Mouse (Mus musculus) embryonic fibroblast, embryonic 13.5 days (primary cell): ENCODE results near the gene Slc35f4.

Experiments
- CTCF ChIP-seq: IDR thresholded peaks from 2 replicates; pipeline ENCODE4 v1.5.1; 2011; ENCODE audit warnings: mild to moderate bottlenecking, control low read depth, low read length, moderate library complexity, borderline replicate concordance; ENCODE audit not compliant: insufficient read depth
- POLR2A ChIP-seq: IDR thresholded peaks from 2 replicates; pipeline ENCODE4 v1.6.1; 2011; ENCODE audit warnings: low read depth, mild to moderate bottlenecking, control low read depth, low read length, moderate library complexity

- no peak for TF ChIP-seq CTCF
- no peak for TF ChIP-seq POLR2A
These were observed 32.1 kb downstream of the Slc35f4 start for GRCm38 (mm10) chr14:49493793-49494192.
